Mouse (Mus musculus): ENCODE measurements at regions not wholly inside any gene's neighbourhood (a gene's known extent, or its start where the extent isn't known, plus 50 kb on each side); places are given as distances from the start of the nearest gene placed in this dataset.

DNA sequence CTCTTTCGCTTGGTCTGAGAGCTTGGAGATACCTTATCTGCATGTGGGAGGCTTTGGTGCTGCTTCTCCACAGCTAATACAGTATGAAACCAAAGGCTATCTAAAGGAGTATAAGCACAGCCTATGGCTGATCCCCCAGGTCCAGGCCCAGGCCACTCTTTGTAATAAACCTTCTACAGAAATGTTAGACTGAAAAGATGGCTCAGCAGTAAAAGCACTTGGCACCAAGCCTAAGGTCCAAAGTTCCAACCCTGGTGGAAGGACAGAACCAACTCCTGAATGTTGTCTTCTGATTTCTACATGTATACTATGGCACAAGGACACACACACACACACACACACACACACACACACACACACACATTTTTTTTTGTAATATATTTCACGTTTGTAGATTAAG is 1397.2 kb upstream of the Cntnap5a start:
- peak; percentile 28 for DNase-seq

DNA sequence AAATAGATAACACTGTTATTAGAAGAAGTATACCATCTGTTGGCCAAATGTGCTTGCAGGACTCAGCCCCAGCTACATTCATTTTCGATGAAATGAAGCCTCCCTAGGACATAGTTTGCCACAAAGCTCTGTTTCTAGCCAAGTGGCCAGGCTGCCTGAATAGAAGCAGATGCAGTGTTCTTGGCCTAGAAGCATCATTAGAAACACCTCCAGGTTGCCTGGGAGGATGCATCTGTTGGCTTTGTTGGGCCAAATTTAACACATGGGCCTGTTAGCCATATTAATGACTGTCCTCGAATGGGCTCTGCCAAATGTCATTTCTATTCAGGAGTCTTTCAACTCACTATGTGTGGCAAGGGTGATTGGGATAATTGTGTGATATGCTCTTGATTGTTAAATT is 1354.0 kb upstream of the Cntnap5a start:
- DNase-seq = no peak

DNA sequence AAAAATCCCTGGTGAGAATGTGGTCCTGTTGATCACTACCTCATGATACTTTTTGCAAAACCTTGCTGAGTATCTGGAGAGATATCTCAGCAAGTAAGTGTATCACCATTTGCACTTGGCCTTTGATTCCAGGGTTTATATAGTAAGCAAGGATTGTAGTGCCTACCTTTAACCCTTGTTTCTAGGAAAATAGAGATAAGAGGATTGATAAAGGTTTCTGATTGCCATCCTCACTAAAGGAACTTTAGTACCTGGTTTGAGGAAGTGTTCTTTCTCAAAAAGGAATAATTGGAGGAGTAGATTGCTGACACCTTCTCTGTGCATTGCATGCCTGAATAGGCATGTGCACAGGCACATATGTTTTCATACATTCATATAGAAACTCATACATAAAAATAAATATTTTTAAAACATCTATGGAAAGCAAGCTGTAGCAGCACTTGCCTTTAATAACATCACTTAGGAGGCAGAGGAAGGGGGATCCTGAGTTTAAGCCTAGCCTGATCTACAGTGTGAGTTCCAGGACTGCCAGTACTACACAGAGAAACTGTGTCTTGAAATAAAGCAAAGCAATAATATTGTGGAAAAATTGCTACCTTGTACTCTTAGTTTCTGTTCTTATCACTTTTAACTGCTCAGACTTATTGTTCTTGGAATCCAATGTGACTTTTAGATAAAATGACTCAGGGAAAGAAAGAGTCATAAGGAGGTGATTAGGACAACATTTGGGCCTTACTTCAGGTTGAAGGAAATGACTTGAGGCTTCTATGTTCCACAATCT is 1326.2 kb upstream of the Cntnap5a start:
- no peak for DNase-seq

GRCm38 (mm10) chr1:114392034-114392433 is 1292.5 kb upstream of the Cntnap5a start:
- no peak for DNase-seq

All from kidney, adult 18-20 months (tissue).